Mouse (Mus musculus): Measurements from ENCODE around the gene Otub2. TPM values are rescaled to one million over a fixed set of nuclear protein-coding genes. Genes with fewer than 3 reads are reported as not detected.

Gene Otub2
- 15.6 and 16.8 TPM in 2 replicates for polyA plus RNA-seq (2016; fragmentation: Nextera tagmentation; extraction: Ambion mirVana)

- WGBS, result under 1% methylated on average over 58 of the region's 58 CpGs
- H3K4me2 ChIP-seq (replicated peaks), result peak within 1 kb of the TSS; percentile 82
- H3K27ac ChIP-seq (replicated peaks), result peak within 1 kb of the TSS; percentile 74
- H3K4me3 ChIP-seq, result peak within 1 kb of the TSS; percentile 81
- H3K27me3 ChIP-seq, result 0 out of 2 replicates have a peak, but pooled peaks cover 3% of the 10 kb centered on the region
- H3K4me1 ChIP-seq, result peaks cover 6% of the 10 kb centered on the region
- no peaks in the 10 kb centered on the region for H3K9me3 ChIP-seq
- no peaks in the 10 kb centered on the region for H3K36me3 ChIP-seq
- H3K9ac ChIP-seq (replicated peaks), result peak within 1 kb of the TSS; percentile 89
- ATAC-seq (ENCODE audit: low FRiP score, low read depth), result peak; percentile 99
Measured at GRCm38 (mm10) chr12:103388505-103389347, at the start of gene Otub2. Gene Otub2, plus strand, starts transcription at chr12:103388682.

DNA sequence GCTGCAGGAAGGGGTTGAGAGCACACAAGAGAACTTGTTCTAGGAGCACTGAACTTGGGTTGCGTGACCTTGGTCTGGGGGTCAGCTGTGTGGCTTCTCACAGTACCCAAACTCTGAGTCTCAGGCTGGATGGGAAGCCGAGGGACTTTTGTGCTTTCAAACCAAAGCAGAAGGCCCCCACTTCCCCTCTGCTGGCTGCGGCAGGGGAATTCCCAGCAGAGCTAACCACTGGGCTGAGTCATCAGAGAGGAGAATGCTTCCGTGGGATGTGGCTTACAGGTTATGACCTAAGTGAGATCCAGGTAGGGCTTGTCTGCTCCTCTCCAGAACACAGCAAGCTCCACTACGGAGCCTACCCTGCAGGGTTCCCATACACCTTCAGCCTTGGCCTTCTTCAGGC, 47.3 kb upstream of the Otub2 start:
- H3K4me2 ChIP-seq (replicated peaks), result no peak overlapping the region
- peaks cover under 1% of the 10 kb centered on the region; the same call in 1 of the 2 replicates for H3K4me1 ChIP-seq
- ATAC-seq (ENCODE audit: low FRiP score, low read depth), result no peak
- no peak overlapping the region for H3K9ac ChIP-seq (replicated peaks)
- whole genome bisulfite sequencing, result 84% methylated on average over 5 of the region's 5 CpGs
- H3K9me3 ChIP-seq, result no peaks in the 10 kb centered on the region
- H3K27ac ChIP-seq (replicated peaks), result no peak overlapping the region
- H3K36me3 ChIP-seq, result no peaks in the 10 kb centered on the region
- H3K4me3 ChIP-seq, result no peak overlapping the region
- H3K27me3 ChIP-seq, result peaks cover 3% of the 10 kb centered on the region; the same call in 1 of the 2 replicates

- no peaks in the 10 kb centered on the region for H3K9me3 ChIP-seq
- H3K9ac ChIP-seq (replicated peaks), result no peak overlapping the region
- H3K27ac ChIP-seq (replicated peaks), result no peak overlapping the region
- H3K4me2 ChIP-seq (replicated peaks), result no peak overlapping the region
- H3K36me3 ChIP-seq, result no peaks in the 10 kb centered on the region
- H3K4me1 ChIP-seq, result no peaks in the 10 kb centered on the region; the same call in 1 of the 2 replicates
- peaks cover 3% of the 10 kb centered on the region; the same call in 1 of the 2 replicates for H3K27me3 ChIP-seq
- ATAC-seq (ENCODE audit: low FRiP score, low read depth), result no peak
- WGBS, result 78% methylated on average over 8 of the region's 8 CpGs
- H3K4me3 ChIP-seq, result no peak overlapping the region
Measured at GRCm38 (mm10) chr12:103343456-103343855, 45.0 kb upstream of the Otub2 start.

DNA sequence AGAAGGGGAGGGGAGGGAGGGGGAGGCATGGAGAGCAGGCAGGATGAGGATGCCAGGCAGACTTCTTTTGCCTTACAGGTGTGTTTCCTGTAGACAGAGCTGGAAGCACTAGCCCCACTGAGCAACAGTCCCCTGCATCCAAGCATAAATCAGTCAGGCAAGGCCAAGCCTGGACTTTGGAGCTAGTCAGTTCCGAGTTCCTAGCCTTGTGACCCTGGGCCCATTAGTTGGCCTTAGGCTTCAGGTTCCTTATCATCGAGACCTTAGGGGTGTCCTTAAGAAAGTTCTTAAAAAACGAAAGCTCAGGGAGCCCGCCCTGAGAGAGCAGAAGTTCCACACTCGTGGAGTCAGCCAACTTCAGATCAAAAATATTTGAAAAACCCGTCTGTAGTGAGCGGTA, 43.5 kb upstream of the Otub2 start:
- Histone ChIP-seq H3K4me1 (no peaks in the 10 kb centered on the region; the same call in 1 of the 2 replicates), H3K27me3 (peaks cover 10% of the 10 kb centered on the region; the same call in 1 of the 2 replicates), H3K36me3 (no peaks in the 10 kb centered on the region), H3K27ac (replicated peaks) (no peak overlapping the region), H3K4me2 (replicated peaks) (no peak overlapping the region), H3K4me3 (no peak overlapping the region), H3K9ac (replicated peaks) (no peak overlapping the region), H3K9me3 (no peaks in the 10 kb centered on the region)
- WGBS, result 93% methylated on average over 7 of the region's 7 CpGs
- no peak for ATAC-seq (ENCODE audit: low FRiP score, low read depth)

- no peak for ATAC-seq (ENCODE audit: low FRiP score, low read depth)
- Histone ChIP-seq H3K4me3 (no peak overlapping the region), H3K27ac (replicated peaks) (no peak overlapping the region), H3K27me3 (peaks cover 10% of the 10 kb centered on the region; the same call in 1 of the 2 replicates), H3K9me3 (no peaks in the 10 kb centered on the region), H3K4me1 (no peaks in the 10 kb centered on the region; the same call in 1 of the 2 replicates), H3K9ac (replicated peaks) (no peak overlapping the region), H3K4me2 (replicated peaks) (no peak overlapping the region), H3K36me3 (no peaks in the 10 kb centered on the region)
- 87% methylated on average over 8 of the region's 8 CpGs for WGBS
Measured at GRCm38 (mm10) chr12:103346945-103347344, 41.5 kb upstream of the Otub2 start.

- no peak overlapping the region for H3K4me2 ChIP-seq (replicated peaks)
- ATAC-seq (ENCODE audit: low FRiP score, low read depth), result no peak
- H3K36me3 ChIP-seq, result no peaks in the 10 kb centered on the region
- no peak overlapping the region for H3K4me3 ChIP-seq
- H3K9me3 ChIP-seq, result no peaks in the 10 kb centered on the region
- H3K9ac ChIP-seq (replicated peaks), result no peak overlapping the region
- no peaks in the 10 kb centered on the region; the same call in 1 of the 2 replicates for H3K4me1 ChIP-seq
- no peak overlapping the region for H3K27ac ChIP-seq (replicated peaks)
- H3K27me3 ChIP-seq, result peaks cover 10% of the 10 kb centered on the region; the same call in 1 of the 2 replicates
- 63% methylated on average over 5 of the region's 5 CpGs for WGBS
Measured at GRCm38 (mm10) chr12:103347406-103347805, 41.1 kb upstream of the Otub2 start.

DNA sequence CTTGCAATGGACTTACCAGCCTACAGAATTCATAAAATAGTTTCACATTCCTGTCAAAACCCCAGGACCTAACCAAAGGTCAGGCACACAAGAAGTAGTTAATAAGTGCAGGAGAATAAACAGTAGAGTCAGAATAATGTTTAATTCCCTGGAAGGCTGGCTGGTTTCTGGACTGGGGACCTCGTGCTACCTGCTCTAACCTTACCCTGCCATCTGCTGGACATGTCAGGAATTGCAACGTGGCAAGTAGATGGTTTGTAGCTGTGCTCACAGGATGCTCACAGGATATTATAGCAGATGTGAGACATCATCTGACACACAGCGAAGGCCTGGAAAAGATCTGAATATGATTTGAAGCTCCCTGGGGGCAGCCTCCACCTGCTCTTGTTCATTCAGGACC, 40.0 kb upstream of the Otub2 start:
- ATAC-seq (ENCODE audit: low FRiP score, low read depth), result no peak; the same call in 1 of the 2 replicates
- Histone ChIP-seq H3K27me3 (0 out of 2 replicates have a peak, but pooled peaks cover 6% of the 10 kb centered on the region), H3K9me3 (no peaks in the 10 kb centered on the region), H3K4me1 (no peaks in the 10 kb centered on the region; the same call in 1 of the 2 replicates), H3K27ac (replicated peaks) (no peak overlapping the region), H3K4me2 (replicated peaks) (no peak overlapping the region), H3K9ac (replicated peaks) (no peak overlapping the region), H3K4me3 (no peak overlapping the region), H3K36me3 (no peaks in the 10 kb centered on the region)
- WGBS, result 11% methylated on average over 3 of the region's 3 CpGs

DNA sequence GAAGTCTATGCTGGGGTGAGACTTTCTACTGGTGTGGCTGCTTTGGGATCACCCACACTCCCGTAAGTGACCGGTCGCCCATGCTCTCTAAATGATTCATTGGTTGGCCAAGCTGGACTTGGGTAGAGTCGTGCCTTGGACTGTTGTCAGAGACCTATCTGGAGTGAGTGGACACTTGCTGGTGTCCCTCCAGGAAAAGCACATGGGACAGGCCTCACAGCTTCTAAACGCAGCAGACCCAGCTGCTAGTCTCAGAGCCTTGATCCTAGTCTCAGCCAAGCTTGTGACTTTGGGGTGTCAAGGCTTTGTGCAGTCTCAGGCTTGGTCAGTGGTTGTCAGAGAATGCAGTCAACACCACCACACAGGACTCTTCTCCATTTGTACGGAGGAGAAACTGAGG, 35.7 kb upstream of the Otub2 start:
- H3K9me3 ChIP-seq, result no peaks in the 10 kb centered on the region
- H3K4me1 ChIP-seq, result no peaks in the 10 kb centered on the region
- no peaks in the 10 kb centered on the region for H3K36me3 ChIP-seq
- 95% methylated on average over 6 of the region's 6 CpGs for WGBS
- no peak for ATAC-seq (ENCODE audit: low FRiP score, low read depth)
- H3K9ac ChIP-seq (replicated peaks), result no peak overlapping the region
- no peak overlapping the region for H3K27ac ChIP-seq (replicated peaks)
- H3K4me3 ChIP-seq, result no peak overlapping the region
- no peak overlapping the region for H3K4me2 ChIP-seq (replicated peaks)
- 0 out of 2 replicates have a peak, but pooled peaks cover 6% of the 10 kb centered on the region for H3K27me3 ChIP-seq

GRCm38 (mm10) chr12:103353538-103353937, 34.9 kb upstream of the Otub2 start:
- H3K27ac ChIP-seq (replicated peaks), result no peak overlapping the region

DNA sequence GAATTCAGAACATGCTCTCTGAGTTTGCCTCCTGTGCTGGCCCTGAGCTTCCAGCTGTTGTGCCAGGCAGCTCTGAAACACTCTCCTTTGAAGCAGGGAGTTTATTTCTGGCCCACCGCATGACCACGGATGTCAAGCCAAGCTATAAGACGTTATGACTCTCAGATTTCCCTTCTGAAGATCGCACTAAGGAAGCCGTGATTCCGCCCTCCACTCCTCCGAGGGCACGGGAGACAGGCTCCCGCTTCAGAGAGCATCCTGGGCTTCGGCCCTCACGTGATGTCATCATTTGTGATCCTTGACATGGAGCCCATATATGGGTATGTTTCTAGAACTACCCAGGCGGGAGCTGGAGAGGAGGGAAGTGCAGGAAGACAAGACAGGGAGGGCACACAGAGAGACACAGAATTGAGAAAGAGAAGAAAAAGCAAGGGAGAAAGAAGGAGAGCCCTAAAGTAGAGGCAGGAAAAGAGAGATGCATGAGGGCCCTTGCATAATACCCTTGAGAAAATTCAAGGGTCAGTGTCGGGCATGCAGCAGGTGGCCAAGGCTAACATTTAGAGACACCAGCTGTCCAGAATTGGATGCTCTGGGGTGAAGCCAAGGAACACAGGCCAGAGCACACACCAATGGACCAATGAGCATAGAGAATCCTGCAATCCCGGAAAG, 32.6 kb upstream of the Otub2 start, which contains the start of gene Asb2:
TSS of gene Asb2 (minus strand) at position 256 of the 669 bp plus-strand sequence.
- Histone ChIP-seq H3K36me3 (no peaks in the 10 kb centered on the region), H3K9ac (replicated peaks) (no peak within 1 kb of the TSS), H3K9me3 (no peaks in the 10 kb centered on the region), H3K4me3 (no peak within 1 kb of the TSS), H3K27ac (replicated peaks) (no peak within 1 kb of the TSS), H3K27me3 (no peaks in the 10 kb centered on the region), H3K4me1 (no peaks in the 10 kb centered on the region), H3K4me2 (replicated peaks) (no peak within 1 kb of the TSS)
- 78% methylated on average over 14 of the region's 14 CpGs for WGBS
- ATAC-seq (ENCODE audit: low FRiP score, low read depth), result no peak

More at GRCm38 (mm10) chr12:103353538-103353937, 34.9 kb upstream of the Otub2 start:
- H3K4me1 ChIP-seq, result no peaks in the 10 kb centered on the region
- no peaks in the 10 kb centered on the region for H3K36me3 ChIP-seq
- H3K4me2 ChIP-seq (replicated peaks), result no peak overlapping the region
- no peak overlapping the region for H3K9ac ChIP-seq (replicated peaks)
- WGBS, result 21% methylated on average over 5 of the region's 5 CpGs
- ATAC-seq (ENCODE audit: low FRiP score, low read depth), result peak; percentile 68
- no peak overlapping the region for H3K4me3 ChIP-seq
- H3K9me3 ChIP-seq, result no peaks in the 10 kb centered on the region
- H3K27me3 ChIP-seq, result 0 out of 2 replicates have a peak, but pooled peaks cover 6% of the 10 kb centered on the region

GRCm38 (mm10) chr12:103356415-103356748, 32.1 kb upstream of the Otub2 start:
- no peak overlapping the region for H3K9ac ChIP-seq (replicated peaks)
- no peak overlapping the region for H3K4me2 ChIP-seq (replicated peaks)
- H3K4me1 ChIP-seq, result no peaks in the 10 kb centered on the region
- H3K36me3 ChIP-seq, result no peaks in the 10 kb centered on the region
- 95% methylated on average over 4 of the region's 4 CpGs for WGBS
- no peak overlapping the region for H3K27ac ChIP-seq (replicated peaks)
- no peak overlapping the region for H3K4me3 ChIP-seq
- no peaks in the 10 kb centered on the region for H3K27me3 ChIP-seq
- no peaks in the 10 kb centered on the region for H3K9me3 ChIP-seq
- ATAC-seq (ENCODE audit: low FRiP score, low read depth), result no peak

DNA sequence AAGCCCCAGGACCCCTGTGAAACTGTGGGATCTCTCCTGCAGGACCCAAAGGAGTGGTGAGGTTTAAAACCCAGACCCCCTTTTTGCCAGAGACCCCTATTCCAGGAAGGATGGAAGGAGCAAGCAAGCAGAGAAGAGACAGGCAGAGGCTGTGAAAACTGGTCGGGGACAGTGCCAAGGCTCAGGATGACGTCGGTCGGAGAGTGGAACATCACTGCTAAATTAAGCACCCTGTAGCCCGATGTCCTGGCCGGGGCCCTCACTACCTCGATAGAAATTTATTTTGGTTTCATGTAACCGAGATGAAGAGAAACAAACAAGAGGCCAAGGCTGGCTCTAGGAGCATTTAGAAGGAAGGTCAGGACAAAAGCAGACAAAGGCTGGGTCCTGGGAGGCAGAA, 30.3 kb upstream of the Otub2 start:
- Histone ChIP-seq H3K9ac (replicated peaks) (no peak overlapping the region), H3K4me2 (replicated peaks) (no peak overlapping the region), H3K9me3 (no peaks in the 10 kb centered on the region), H3K27me3 (no peaks in the 10 kb centered on the region), H3K36me3 (no peaks in the 10 kb centered on the region), H3K27ac (replicated peaks) (no peak overlapping the region), H3K4me1 (no peaks in the 10 kb centered on the region), H3K4me3 (no peak overlapping the region)
- ATAC-seq (ENCODE audit: low FRiP score, low read depth), result no peak
- WGBS, result 73% methylated on average over 8 of the region's 8 CpGs

Data from midbrain, embryonic 12.5 days (tissue).